Mouse (Mus musculus) liver, embryonic 11.5 days (tissue): Measurements from ENCODE around the gene Mccc1. TPM values are rescaled to one million over a fixed set of nuclear protein-coding genes. Genes with fewer than 3 reads are reported as not detected.

ENCODE experiments used
- ATAC-seq: fragments of 200-750 bp; cut with Nextera tagmentation; replicated peaks from 2 replicates; pipeline ENCODE4 v1.8.0; 2017; ENCODE audit warnings: moderate number of reproducible peaks, mild to moderate bottlenecking, moderate TSS enrichment, moderate library complexity; ENCODE audit not compliant: low FRiP score
- DNase-seq: peaks from one replicate; pipeline ENCODE4 v3.0.0-alpha.2; 2017; ENCODE audit warnings: low spot score
- H3K27ac ChIP-seq: fragments of 300-500 bp; sonication (generic); 2 replicates; pipeline ENCODE4 v1.5.1; 2014; ENCODE audit warnings: mild to moderate bottlenecking, low read depth, low read length, control low read depth
- H3K27me3 ChIP-seq: fragments of 300-500 bp; sonication (generic); replicated peaks from 2 replicates; pipeline ENCODE4 v1.6.1; 2014; ENCODE audit warnings: low read length, mixed read lengths; ENCODE audit not compliant: control insufficient read depth, insufficient read depth
- H3K36me3 ChIP-seq: fragments of 300-500 bp; sonication (generic); 2 replicates; pipeline ENCODE4 v1.6.1; 2014; ENCODE audit warnings: mild to moderate bottlenecking, low read length, moderate library complexity, mixed read lengths; ENCODE audit not compliant: control insufficient read depth, insufficient read depth
- H3K4me1 ChIP-seq: fragments of 300-500 bp; sonication (generic); replicated peaks from 2 replicates; pipeline ENCODE4 v1.6.1; 2014; ENCODE audit warnings: low read length, mixed read lengths; ENCODE audit not compliant: control insufficient read depth, insufficient read depth
- H3K4me2 ChIP-seq: fragments of 300-500 bp; sonication (generic); 2 replicates; pipeline ENCODE4 v1.6.1; 2014; ENCODE audit warnings: mild to moderate bottlenecking, control low read depth, moderate library complexity
- H3K4me3 ChIP-seq: fragments of 300-500 bp; sonication (generic); 2 replicates; pipeline ENCODE4 v1.5.1; 2014; ENCODE audit warnings: low read depth, low read length, control low read depth
- H3K9ac ChIP-seq: fragments of 300-500 bp; sonication (generic); 2 replicates; pipeline ENCODE4 v1.6.1; 2014; ENCODE audit warnings: low read depth, low read length, control low read depth
- H3K9me3 ChIP-seq: fragments of 300-500 bp; sonication (generic); 2 replicates; pipeline ENCODE4 v1.6.1; 2016; ENCODE audit warnings: low read length, inconsistent platforms, mixed read lengths; ENCODE audit not compliant: control insufficient read depth
- WGBS: fragments of 180-500 bp; shearing (Covaris S2); extraction: QIAGEN DNeasy Blood & Tissue Kit; methylation state at CpG from one replicate; pipeline ENCODE4 v1.1.7; 2014; 5-methylcytosine and 5-hydroxymethylcytosine counted together
- polyA plus RNA-seq: library from polyadenylated mRNA; unstranded; fragments of >200 nt; fragmentation: Nextera tagmentation; extraction: Ambion mirVana; gene quantifications from 2 replicates; pipeline ENCODE4 v1.2.1, GENCODE M21; 2014

Gene Mccc1
- polyA plus RNA-seq, 1 experiment from 2014 or later = 28.3 TPM

DNA sequence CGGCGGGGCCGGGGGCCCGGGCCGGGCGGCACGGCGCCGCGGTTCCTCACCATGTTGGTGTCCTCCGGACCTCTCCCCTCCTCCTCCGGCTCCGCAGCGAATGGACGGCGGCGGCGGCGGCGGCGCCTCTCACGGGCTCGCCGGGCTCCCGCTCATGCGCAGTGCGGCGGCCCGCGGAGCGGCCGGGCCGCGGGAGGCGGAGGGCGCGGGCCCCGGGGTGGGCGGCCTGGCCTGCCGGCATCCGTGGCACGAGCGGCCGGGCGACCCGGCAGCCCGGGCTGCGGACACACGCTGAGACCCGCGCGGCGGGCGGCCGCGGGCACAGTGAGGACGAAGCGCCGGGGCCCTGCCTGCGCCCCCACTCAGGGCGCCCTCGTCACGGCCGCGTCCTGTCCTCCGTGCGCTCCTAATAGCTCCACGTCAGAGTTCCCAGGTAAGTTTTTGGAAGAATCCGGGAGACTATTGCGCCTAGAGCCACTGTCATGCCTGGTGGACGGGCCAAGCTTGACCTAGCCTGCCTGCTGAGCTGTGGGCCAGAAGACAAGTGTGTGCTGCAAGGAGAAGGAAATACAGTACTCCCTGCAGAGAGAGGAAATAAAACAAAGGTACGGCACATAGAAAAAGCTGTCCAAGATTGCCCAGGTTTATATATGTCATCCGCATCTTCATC, 67.6 kb downstream of the Mccc1 start:
- under 1% methylated on average over 52 of the region's 73 CpGs for WGBS
- H3K4me1 ChIP-seq = peaks cover 16% of the 10 kb centered on the region

DNA sequence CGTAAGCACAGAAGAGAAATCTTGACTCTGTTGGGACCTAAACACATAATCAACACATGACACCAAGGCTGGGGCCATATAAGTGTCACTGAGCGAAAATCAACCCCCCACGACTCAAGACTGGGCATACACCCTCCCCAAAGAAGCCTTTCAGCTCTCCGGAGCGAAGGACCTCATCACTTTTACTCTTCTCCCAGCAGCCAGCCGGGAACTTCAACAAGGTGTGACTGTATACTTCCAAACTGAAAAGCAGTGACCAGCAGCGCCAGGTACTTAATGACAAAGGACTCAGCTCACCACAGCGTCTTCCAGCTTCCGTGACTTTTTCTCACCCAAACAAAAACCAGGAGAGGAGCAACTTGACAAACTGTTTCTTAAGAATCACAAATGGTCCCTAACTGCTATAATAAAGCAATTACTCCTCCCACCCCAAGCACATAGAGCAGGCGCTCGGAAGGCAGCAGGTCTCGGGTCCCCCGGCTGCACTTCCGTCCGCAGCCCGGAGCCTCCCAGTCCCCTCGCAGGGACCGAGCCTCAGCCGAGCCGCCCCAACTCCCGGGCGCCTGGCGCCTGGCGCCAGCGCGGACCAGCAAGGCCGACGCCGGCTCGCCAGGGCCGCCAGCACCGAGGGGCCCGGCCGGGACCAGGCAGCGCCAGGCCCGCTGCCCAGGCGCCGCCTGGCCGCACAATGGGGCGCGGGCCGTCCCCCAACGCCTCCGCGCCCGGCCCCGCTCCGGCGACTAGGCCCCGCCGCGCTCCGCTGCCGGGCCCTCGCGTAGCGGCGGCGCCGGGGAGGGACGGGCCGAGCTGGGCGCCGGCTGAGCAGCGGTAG, 68.4 kb downstream of the Mccc1 start:
- peak overlapping the region; percentile 99 for H3K9ac ChIP-seq
- H3K27ac ChIP-seq = peak overlapping the region; percentile 89
- WGBS = under 1% methylated on average over 60 of the region's 65 CpGs
- H3K4me2 ChIP-seq = peak overlapping the region; percentile 94
- DNase-seq (peak; percentile 76), ATAC-seq (peak; percentile 75)
- H3K4me3 ChIP-seq = peak overlapping the region; percentile 97
- no peaks in the 10 kb centered on the region for H3K9me3 ChIP-seq
- H3K4me1 ChIP-seq = peaks cover 16% of the 10 kb centered on the region
- H3K27me3 ChIP-seq = no peaks in the 10 kb centered on the region
- H3K36me3 ChIP-seq = no peaks in the 10 kb centered on the region

More for the DNA sequence above, 67.6 kb downstream of the Mccc1 start:
- Histone ChIP-seq H3K27me3 (no peaks in the 10 kb centered on the region), H3K36me3 (no peaks in the 10 kb centered on the region), H3K4me2 (peak overlapping the region; percentile 94), H3K9me3 (no peaks in the 10 kb centered on the region), H3K4me3 (peak overlapping the region; percentile 97), H3K27ac (peak overlapping the region; percentile 89), H3K9ac (peak overlapping the region; percentile 99)
- ATAC-seq (peak; percentile 83), DNase-seq (peak; percentile 85)

DNA sequence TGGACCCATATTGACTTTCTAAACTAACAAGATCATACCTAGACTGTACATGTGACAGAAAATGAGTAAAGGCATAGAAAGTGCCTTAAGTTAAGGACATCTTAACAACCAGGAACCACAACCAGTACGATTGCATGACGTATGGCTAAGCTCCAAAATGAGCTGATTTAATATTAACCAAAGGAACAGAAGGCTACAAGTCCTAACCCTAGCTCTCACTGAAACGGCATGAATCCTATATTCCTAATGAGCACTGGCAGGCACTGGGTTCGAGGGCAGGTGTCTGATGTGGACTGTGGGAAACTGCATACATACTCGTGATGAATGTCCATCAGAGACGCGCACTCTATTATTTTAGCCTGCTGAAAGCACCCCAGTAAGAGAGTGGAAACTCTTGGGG, 69.1 kb downstream of the Mccc1 start:
- H3K36me3 ChIP-seq = no peaks in the 10 kb centered on the region
- H3K4me3 ChIP-seq = peak overlapping the region; percentile 97
- peaks cover 20% of the 10 kb centered on the region for H3K4me1 ChIP-seq
- 22% methylated on average over 7 of the region's 7 CpGs for WGBS
- peak overlapping the region; percentile 94 for H3K4me2 ChIP-seq
- H3K9ac ChIP-seq = peak overlapping the region; percentile 99
- H3K27me3 ChIP-seq = no peaks in the 10 kb centered on the region
- no peak for DNase-seq
- H3K9me3 ChIP-seq = no peaks in the 10 kb centered on the region
- ATAC-seq = no peak
- H3K27ac ChIP-seq = 0 out of 2 replicates have a peak overlapping the region, but pooled peaks have one; percentile 28

DNA sequence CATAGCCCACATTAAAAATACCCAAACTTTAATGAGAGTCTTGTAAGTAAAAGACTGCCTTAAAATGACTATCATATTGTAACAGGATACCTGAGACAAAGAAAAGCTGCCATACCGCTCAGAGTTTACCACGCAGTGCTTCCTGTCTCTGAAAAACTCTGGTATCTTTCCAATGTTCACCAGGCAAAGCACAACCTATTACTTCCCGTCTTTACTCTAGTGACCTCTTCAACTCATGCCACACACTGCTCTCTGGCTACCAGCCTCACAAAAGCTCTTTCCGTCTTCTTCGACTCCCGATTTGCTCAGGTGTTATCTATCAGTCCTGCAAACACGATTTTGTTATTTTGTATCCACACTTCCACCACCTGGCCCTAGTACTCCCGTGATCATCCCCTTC, 70.6 kb downstream of the Mccc1 start:
- Histone ChIP-seq H3K27me3 (no peaks in the 10 kb centered on the region), H3K9ac (0 out of 2 replicates have a peak overlapping the region, but pooled peaks have one; percentile 37), H3K9me3 (no peaks in the 10 kb centered on the region), H3K4me3 (no peak overlapping the region), H3K36me3 (no peaks in the 10 kb centered on the region), H3K4me1 (peaks cover 20% of the 10 kb centered on the region), H3K27ac (peak overlapping the region; percentile 43), H3K4me2 (peak overlapping the region; percentile 59)
- 19% methylated on average over 8 of the region's 8 CpGs for WGBS
- ATAC-seq (no peak), DNase-seq (no peak)

DNA sequence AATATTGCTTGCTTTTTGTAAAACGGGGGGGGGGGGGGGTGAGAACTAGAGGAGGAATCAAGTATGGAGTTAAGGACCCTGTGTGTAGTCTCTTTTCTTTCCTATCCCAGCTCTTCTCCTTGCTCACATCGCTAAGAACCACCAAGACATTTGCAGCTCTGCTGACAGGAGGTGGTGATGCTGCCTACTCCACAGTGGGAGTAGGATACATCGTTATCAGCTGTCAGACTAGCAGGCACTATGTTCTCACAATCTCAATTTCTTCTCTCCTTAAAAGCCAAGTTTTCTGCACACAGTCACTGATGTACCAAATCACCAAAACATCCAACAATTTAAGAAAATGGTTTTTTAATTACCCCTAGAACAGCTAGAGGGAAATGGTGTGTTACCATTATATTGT, 71.1 kb downstream of the Mccc1 start:
- Histone ChIP-seq H3K4me3 (no peak overlapping the region), H3K4me2 (peak overlapping the region; percentile 59; the same call in 1 of the 2 replicates), H3K4me1 (peaks cover 22% of the 10 kb centered on the region), H3K27ac (no peak overlapping the region), H3K9ac (no peak overlapping the region), H3K36me3 (no peaks in the 10 kb centered on the region), H3K9me3 (no peaks in the 10 kb centered on the region), H3K27me3 (no peaks in the 10 kb centered on the region)
- DNase-seq (no peak), ATAC-seq (no peak)
- 27% methylated on average over 3 of the region's 3 CpGs for WGBS

DNA sequence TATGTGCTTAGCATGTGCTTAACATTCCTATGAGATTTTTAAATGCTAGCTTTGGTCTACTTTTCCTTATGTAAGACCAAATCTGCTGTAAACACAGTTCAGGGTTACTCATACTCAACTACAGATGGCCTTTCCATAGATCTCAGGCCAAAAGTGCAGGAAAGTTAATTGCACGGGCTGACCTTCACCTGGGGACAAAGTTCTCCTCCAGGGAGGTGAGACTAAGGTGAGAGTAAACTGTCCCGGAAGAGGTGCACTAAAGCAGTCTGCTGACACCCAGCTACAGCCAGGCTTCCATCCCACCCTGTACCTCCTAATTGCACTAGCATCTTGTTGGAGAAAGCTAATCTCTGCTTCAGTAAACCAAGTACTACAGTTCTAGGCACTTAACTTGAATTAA, 74.6 kb downstream of the Mccc1 start:
- H3K9ac ChIP-seq = no peak overlapping the region
- no peaks in the 10 kb centered on the region for H3K27me3 ChIP-seq
- H3K4me1 ChIP-seq = peaks cover 41% of the 10 kb centered on the region
- WGBS = 78% methylated on average over 2 of the region's 2 CpGs
- H3K27ac ChIP-seq = no peak overlapping the region
- H3K4me3 ChIP-seq = no peak overlapping the region
- H3K36me3 ChIP-seq = no peaks in the 10 kb centered on the region
- DNase-seq (no peak), ATAC-seq (no peak)
- no peaks in the 10 kb centered on the region for H3K9me3 ChIP-seq
- no peak overlapping the region for H3K4me2 ChIP-seq

DNA sequence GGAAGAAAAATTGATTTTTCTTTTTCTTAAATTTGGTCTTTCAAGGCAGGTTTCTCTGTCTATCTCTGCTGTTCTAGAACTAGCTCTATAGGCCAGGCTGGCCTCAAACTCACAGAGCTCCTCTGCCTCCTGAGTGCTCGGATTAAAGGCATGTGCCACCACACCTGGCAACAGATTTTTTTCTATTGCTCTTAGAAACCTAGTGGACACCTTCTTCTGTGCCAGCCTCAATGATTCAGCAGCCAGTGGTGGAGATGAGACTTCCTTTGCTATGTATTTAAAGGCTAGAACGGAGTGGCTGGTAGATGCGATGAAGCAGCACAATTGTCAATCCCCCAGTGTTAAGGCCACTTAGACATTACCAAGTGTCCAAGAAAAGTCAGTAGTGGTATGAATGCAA, 76.5 kb downstream of the Mccc1 start:
- DNase-seq (no peak), ATAC-seq (no peak)
- no peak overlapping the region; the same call in 1 of the 2 replicates for H3K4me3 ChIP-seq
- 0 out of 2 replicates have a peak overlapping the region, but pooled peaks have one; percentile 34 for H3K9ac ChIP-seq
- H3K9me3 ChIP-seq = no peaks in the 10 kb centered on the region
- 49% methylated on average over 3 of the region's 3 CpGs for WGBS
- H3K27ac ChIP-seq = peak overlapping the region; percentile 88
- H3K4me1 ChIP-seq = peaks cover 32% of the 10 kb centered on the region
- no peaks in the 10 kb centered on the region for H3K27me3 ChIP-seq
- H3K36me3 ChIP-seq = no peaks in the 10 kb centered on the region
- peak overlapping the region; percentile 64 for H3K4me2 ChIP-seq

DNA sequence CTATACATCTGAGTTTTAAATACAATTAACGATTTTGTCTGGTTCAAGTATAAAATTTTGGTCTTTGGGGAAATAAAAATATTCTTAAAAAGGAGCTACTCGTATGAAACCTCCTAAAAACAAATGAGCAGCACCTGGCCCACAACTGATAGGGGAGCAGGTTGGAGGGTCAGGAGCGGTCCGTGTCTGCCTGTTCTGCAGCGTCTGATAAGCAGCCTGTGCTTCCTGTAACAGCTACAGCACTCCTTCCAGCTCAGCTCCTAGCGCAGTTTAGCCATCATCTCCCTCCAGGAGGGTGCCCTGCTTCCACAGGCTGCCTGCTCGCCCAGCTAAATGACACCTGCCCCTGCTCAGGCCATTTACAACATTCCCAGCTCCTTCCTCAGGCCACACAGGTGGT, 77.0 kb downstream of the Mccc1 start:
- DNase-seq (peak; percentile 53), ATAC-seq (peak; percentile 99)
- H3K9me3 ChIP-seq = no peaks in the 10 kb centered on the region
- 0 out of 2 replicates have a peak overlapping the region, but pooled peaks have one; percentile 34 for H3K9ac ChIP-seq
- peak overlapping the region; percentile 64 for H3K4me2 ChIP-seq
- WGBS = 23% methylated on average over 7 of the region's 7 CpGs
- peaks cover 32% of the 10 kb centered on the region for H3K4me1 ChIP-seq
- H3K27ac ChIP-seq = peak overlapping the region; percentile 88
- H3K27me3 ChIP-seq = no peaks in the 10 kb centered on the region
- H3K4me3 ChIP-seq = peak overlapping the region; percentile 3; the same call in 1 of the 2 replicates
- 0 out of 2 replicates have a peak, but pooled peaks cover under 1% of the 10 kb centered on the region for H3K36me3 ChIP-seq
